Mouse (Mus musculus) MEL (cell line): Measurements from ENCODE around the gene Slc22a2. TPM values are rescaled to one million over a fixed set of nuclear protein-coding genes. Genes with fewer than 3 reads are reported as not detected.
A peak's percentile ranks its signal among the peaks of the same experiment; 100 is the strongest.

Source experiments
- DNase-seq: peaks from one replicate; pipeline ENCODE4 v3.0.0; 2011; ENCODE audit warnings: low read depth, low spot score
- H3K27ac ChIP-seq: 2 replicates; pipeline ENCODE4 v1.5.1; 2012; ENCODE audit warnings: low read depth, mild to moderate bottlenecking, control low read depth, low read length, moderate library complexity; ENCODE audit not compliant: control insufficient read depth
- H3K27me3 ChIP-seq, 2 experiments: fragments of 150-350 bp in 1 of 2; sonication (generic) in 1 of 2; 2 replicates each; pipeline ENCODE4 v1.6.1; 2012; ENCODE audit warnings: low read length in 2 of 2, mild to moderate bottlenecking in 2 of 2, improper control_type of control experiment in 1 of 2, moderate library complexity in 1 of 2; ENCODE audit not compliant: insufficient read depth in 2 of 2, control insufficient read depth in 1 of 2
- H3K36me3 ChIP-seq, 2 experiments: 2 replicates each; pipeline ENCODE4 v1.6.1; 2012 to 2014; ENCODE audit warnings: low read length in 2 of 2, improper control_type of control experiment in 1 of 2, inconsistent platforms in 1 of 2, mild to moderate bottlenecking in 1 of 2; ENCODE audit not compliant: insufficient read depth in 2 of 2, control insufficient read depth in 1 of 2
- H3K4me1 ChIP-seq, 2 experiments: fragments of 150-350 bp in 1 of 2; sonication (generic) in 1 of 2; 2 replicates each; pipeline ENCODE4 v1.6.1; 2012; ENCODE audit warnings: low read length in 2 of 2, improper control_type of control experiment in 1 of 2, mild to moderate bottlenecking in 1 of 2; ENCODE audit not compliant: insufficient read depth in 2 of 2, control insufficient read depth in 1 of 2
- H3K4me3 ChIP-seq, 2 experiments: fragments of 150-350 bp in 1 of 2; sonication (generic) in 1 of 2; 2 replicates each; pipeline ENCODE4 v1.5.1; 2012; ENCODE audit warnings: low read depth in 2 of 2, low read length in 2 of 2, mild to moderate bottlenecking in 2 of 2, moderate library complexity in 2 of 2, control low read depth in 1 of 2, improper control_type of control experiment in 1 of 2; ENCODE audit not compliant: control insufficient read depth in 1 of 2, insufficient read depth in 1 of 2
- H3K79me2 ChIP-seq: 2 replicates; pipeline ENCODE4 v1.6.1; 2012; ENCODE audit warnings: mild to moderate bottlenecking, low read length, moderate library complexity; ENCODE audit not compliant: control insufficient read depth, poor library complexity, insufficient read depth
- H3K9ac ChIP-seq: 2 replicates; pipeline ENCODE4 v1.6.1; 2012; ENCODE audit warnings: low read depth, mild to moderate bottlenecking, control low read depth, low read length, moderate library complexity; ENCODE audit not compliant: control insufficient read depth, poor library complexity, severe bottlenecking
- H3K9me3 ChIP-seq: fragments of 150-350 bp; sonication (generic); replicated peaks from 2 replicates; pipeline ENCODE4 v1.6.1; 2012; ENCODE audit warnings: mild to moderate bottlenecking, low read length, improper control_type of control experiment, moderate library complexity; ENCODE audit not compliant: insufficient read depth
- BHLHE40 ChIP-seq: IDR thresholded peaks from 2 replicates; pipeline ENCODE4 v1.6.1; 2012; ENCODE audit warnings: low read depth, mild to moderate bottlenecking, inconsistent platforms, low read length, improper control_type of control experiment, borderline replicate concordance
- CHD1 ChIP-seq: IDR thresholded peaks from 2 replicates; pipeline ENCODE4 v1.6.1; 2012; ENCODE audit warnings: low read depth, mild to moderate bottlenecking, inconsistent platforms, low read length, improper control_type of control experiment
- CTCF ChIP-seq, 3 experiments: IDR thresholded peaks in 2 of 3; conservative IDR thresholded peaks in 1 of 3; 2 replicates each; pipeline ENCODE4 v1.5.1; 2011 to 2012; ENCODE audit warnings: low read length in 3 of 3, low read depth in 2 of 3, mild to moderate bottlenecking in 2 of 3, improper control_type of control experiment in 1 of 3, inconsistent platforms in 1 of 3, mixed read lengths in 1 of 3, moderate library complexity in 1 of 3; ENCODE audit not compliant: control insufficient read depth in 1 of 3, insufficient read depth in 1 of 3, poor library complexity in 1 of 3, severe bottlenecking in 1 of 3
- ELF1 ChIP-seq: IDR thresholded peaks from 2 replicates; pipeline ENCODE4 v1.6.1; 2014; ENCODE audit warnings: low read depth, mild to moderate bottlenecking, inconsistent platforms, low read length, improper control_type of control experiment, moderate library complexity
- GABPA ChIP-seq: IDR thresholded peaks from 2 replicates; pipeline ENCODE4 v1.6.1; 2012; ENCODE audit warnings: low read depth, mild to moderate bottlenecking, inconsistent platforms, low read length, improper control_type of control experiment, moderate library complexity
- JUND ChIP-seq: IDR thresholded peaks from 2 replicates; pipeline ENCODE4 v1.6.1; 2011; ENCODE audit warnings: low read depth, mild to moderate bottlenecking, improper control_type of control experiment, low read length
- MEF2A ChIP-seq: IDR thresholded peaks from 2 replicates; pipeline ENCODE4 v1.6.1; 2014; ENCODE audit warnings: low read depth, mild to moderate bottlenecking, inconsistent platforms, low read length, improper control_type of control experiment; ENCODE audit not compliant: poor library complexity, insufficient replicate concordance, severe bottlenecking; ENCODE audit errors: extremely low read depth
- MYC ChIP-seq: IDR thresholded peaks from 2 replicates; pipeline ENCODE4 v1.6.1; 2011; ENCODE audit warnings: low read depth, mild to moderate bottlenecking, low read length, improper control_type of control experiment, moderate library complexity
- NRF1 ChIP-seq: IDR thresholded peaks from 2 replicates; pipeline ENCODE4 v1.6.1; 2014; ENCODE audit warnings: low read depth, mild to moderate bottlenecking, inconsistent platforms, low read length, improper control_type of control experiment, moderate library complexity; ENCODE audit not compliant: poor library complexity, insufficient read depth, severe bottlenecking
- POLR2A ChIP-seq, 2 experiments: IDR thresholded peaks; 2 replicates each; pipeline ENCODE4 v1.6.1; 2011 to 2012; ENCODE audit warnings: low read length in 2 of 2, mild to moderate bottlenecking in 2 of 2, control low read depth in 1 of 2, improper control_type of control experiment in 1 of 2, low read depth in 1 of 2, moderate library complexity in 1 of 2; ENCODE audit not compliant: control insufficient read depth in 1 of 2, insufficient read depth in 1 of 2, poor library complexity in 1 of 2
- POLR2AphosphoS2 ChIP-seq: IDR thresholded peaks from 2 replicates; pipeline ENCODE4 v1.6.1; 2011; ENCODE audit warnings: low read length, improper control_type of control experiment
- RAD21 ChIP-seq: IDR thresholded peaks from 2 replicates; pipeline ENCODE4 v1.6.1; 2011; ENCODE audit warnings: mild to moderate bottlenecking, low read depth, low read length, improper control_type of control experiment
- SMC3 ChIP-seq: IDR thresholded peaks from 2 replicates; pipeline ENCODE4 v1.6.1; 2011; ENCODE audit warnings: low read depth, low read length, improper control_type of control experiment
- TBP ChIP-seq: IDR thresholded peaks from 2 replicates; pipeline ENCODE4 v1.8.0; 2011; ENCODE audit warnings: low read depth, low read length, improper control_type of control experiment
- UBTF ChIP-seq: IDR thresholded peaks from 2 replicates; pipeline ENCODE4 v1.6.1; 2012; ENCODE audit warnings: low read depth, mild to moderate bottlenecking, inconsistent platforms, low read length, improper control_type of control experiment, moderate library complexity, borderline replicate concordance; ENCODE audit not compliant: insufficient read depth
- ZC3H11A ChIP-seq: IDR thresholded peaks from 2 replicates; pipeline ENCODE4 v1.6.1; 2012; ENCODE audit warnings: low read depth, mild to moderate bottlenecking, inconsistent platforms, low read length, improper control_type of control experiment
- ZNF384 ChIP-seq: IDR thresholded peaks from 2 replicates; pipeline ENCODE4 v1.6.1; 2012; ENCODE audit warnings: low read depth, mild to moderate bottlenecking, inconsistent platforms, low read length, improper control_type of control experiment
- polyA plus RNA-seq, 2 experiments: library from polyadenylated mRNA; stranded (reverse) in 1 of 2; unstranded in 1 of 2; fragments of >175 nt in 1 of 2; fragments of >200 nt in 1 of 2; gene quantifications; 2 replicates each; pipeline versions ENCODE4 v1.2.1 to v1.2.4; 2012; ENCODE audit warnings: low replicate concordance in 2 of 2, low read depth in 1 of 2; ENCODE audit not compliant: insufficient read length in 2 of 2, insufficient read depth in 1 of 2, missing spikeins in 1 of 2
- total RNA-seq: library from RNA; depleted of rRNA; stranded (reverse); fragments of 300-350 nt; gene quantifications from 2 replicates; pipeline ENCODE4 v1.2.3, GENCODE M21; 2012; rRNA removed

Gene Slc22a2
- total RNA-seq (not detected in 2 replicates), polyA plus RNA-seq (not detected)

GRCm38 (mm10) chr17:12583991-12584390, at the start of gene Slc22a2:
TSS of gene Slc22a2 (plus strand) at chr17:12584132.
- no peak for DNase-seq
- no peaks in the 10 kb centered on the region for H3K36me3 ChIP-seq
- H3K9me3 ChIP-seq = no peaks in the 10 kb centered on the region
- no peaks in the 10 kb centered on the region for H3K79me2 ChIP-seq
- H3K9ac ChIP-seq = no peak within 1 kb of the TSS
- no peaks in the 10 kb centered on the region; a peak in 2 of 4 replicates for H3K4me1 ChIP-seq
- H3K4me3 ChIP-seq = no peak within 1 kb of the TSS
- TF ChIP-seq UBTF (no peak), CHD1 (no peak), GABPA (no peak)
- TF ChIP-seq, all 39 proteins: peak for 0
- H3K27ac ChIP-seq = no peak within 1 kb of the TSS
- H3K27me3 ChIP-seq = no peaks in the 10 kb centered on the region

DNA sequence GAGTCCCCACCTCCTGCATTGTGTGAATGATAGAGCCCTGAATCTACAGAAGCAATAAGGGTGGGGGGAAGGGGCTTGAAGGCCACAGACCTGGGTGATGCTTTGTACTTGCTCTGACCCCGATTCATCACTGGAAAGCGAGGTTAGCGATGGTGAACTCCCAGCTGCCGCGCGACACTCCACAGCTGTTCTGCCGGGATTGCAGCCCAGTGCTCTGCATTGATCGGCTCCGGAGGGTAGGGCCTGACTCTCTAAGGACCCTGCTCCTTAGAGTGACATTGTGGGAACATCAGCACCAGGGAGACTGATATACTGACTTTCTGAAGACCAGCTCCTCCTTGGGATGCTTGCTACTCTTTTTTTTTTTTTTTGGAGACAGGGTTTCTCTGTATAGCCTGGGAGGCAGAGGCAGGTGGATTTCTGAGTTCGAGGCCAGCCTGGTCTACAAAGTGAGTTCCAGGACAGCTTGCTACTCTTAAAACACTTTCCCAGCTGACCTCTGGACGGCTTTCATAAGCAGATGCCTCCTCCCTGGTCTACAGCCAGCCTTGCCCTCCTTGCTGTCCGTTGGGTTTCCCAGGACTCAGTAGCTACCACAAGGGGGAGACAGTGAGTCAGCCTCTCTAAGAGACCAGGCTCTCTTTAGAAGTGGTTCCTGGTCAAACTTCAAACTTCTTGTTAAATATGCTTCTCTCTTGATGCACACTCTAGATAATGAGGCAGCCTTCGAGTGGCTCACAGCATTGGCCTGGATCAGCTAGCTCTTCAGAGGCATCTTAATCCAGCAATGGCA, 49.4 kb upstream of the Slc22a2 start:
- Histone ChIP-seq H3K27me3 (peaks cover 0 to 3% of the 10 kb centered on the region in 2 experiments; a peak in 1 of 4 replicates), H3K9ac (no peak overlapping the region), H3K27ac (no peak overlapping the region), H3K4me1 (no peaks in the 10 kb centered on the region), H3K9me3 (no peaks in the 10 kb centered on the region), H3K79me2 (no peaks in the 10 kb centered on the region), H3K36me3 (no peaks in the 10 kb centered on the region), H3K4me3 (no peak overlapping the region)
- TF ChIP-seq ELF1 = no peak
- peak; percentile 35; the same call in 1 of the 2 replicates for TF ChIP-seq ZNF384
- peak; percentile 89 to 96 (median 93) for TF ChIP-seq CTCF (IDR thresholded peaks at IDR 0.05 in 2 of 3, conservative IDR thresholded peaks at IDR 0.05 in 1 of 3; ENCODE audit: control insufficient read depth in 1 of 3, insufficient read depth in 1 of 3, low read depth in 2 of 3, low read length in 3 of 3, poor library complexity in 1 of 3, severe bottlenecking in 1 of 3)
- TF ChIP-seq POLR2AphosphoS2 = no peak
- peak; percentile 70 for TF ChIP-seq RAD21
- TF ChIP-seq JUND = 0 out of 2 replicates have a peak, but pooled peaks have one; percentile 20
- peak; percentile 70 for TF ChIP-seq ZC3H11A
- no peak for TF ChIP-seq TBP
- TF ChIP-seq SMC3 = peak; percentile 97
- TF ChIP-seq BHLHE40 = no peak
- TF ChIP-seq MEF2A = no peak
- no peak for TF ChIP-seq POLR2A (IDR thresholded peaks at IDR 0.05; ENCODE audit: control insufficient read depth in 1 of 2, insufficient read depth in 1 of 2, low read depth in 1 of 2, low read length in 2 of 2, poor library complexity in 1 of 2)
- TF ChIP-seq NRF1 = no peak
- no peak for TF ChIP-seq MYC
- TF ChIP-seq CHD1 = no peak
- DNase-seq = peak; percentile 85
